ENCODE assay signal across 7 mouse cellular contexts in the genomic region with DNA sequence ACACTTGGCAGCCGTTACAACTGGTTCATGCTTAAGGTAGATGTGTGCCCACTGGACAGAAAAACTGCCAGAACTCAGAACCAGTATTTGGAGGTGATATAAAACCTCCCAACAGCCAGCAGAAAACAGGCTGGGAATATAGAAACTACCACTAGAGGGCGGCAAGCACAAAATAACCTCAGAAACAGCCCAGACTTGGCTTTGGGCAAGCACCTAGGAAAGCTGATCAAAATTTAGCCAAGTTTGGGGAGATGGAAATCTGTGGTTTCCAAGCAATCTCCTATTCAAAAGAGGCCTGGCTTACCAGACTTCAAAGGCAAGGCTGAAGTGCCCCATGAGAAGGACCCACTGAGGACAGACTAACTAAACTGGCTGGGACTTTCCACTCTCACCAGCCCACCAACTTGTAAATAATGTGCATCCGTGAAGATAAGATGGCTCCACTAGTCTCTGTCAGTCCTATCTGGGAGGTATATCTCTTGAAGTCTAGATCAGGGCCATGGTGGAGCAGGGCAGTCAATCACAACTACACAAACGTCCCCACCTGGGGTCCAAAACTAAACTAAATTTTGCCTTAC. TPM values are rescaled to one million over a fixed set of nuclear protein-coding genes. Genes with fewer than 3 reads are reported as not detected.
DNase-seq lines count a peak whose midpoint lies in the region; ATAC-seq and TF ChIP-seq lines count a peak whose summit lies in the region.

No protein-coding gene starts in this region.

- no peaks in the 10 kb centered on the region for H3K27me3 ChIP-seq in embryonic facial prominence, embryonic 13.5 days

- no peak overlapping the region for H3K4me2 ChIP-seq in embryonic facial prominence, embryonic 13.5 days

- no peak overlapping the region for H3K27ac ChIP-seq in ES-E14 (ENCODE audit: insufficient read depth, low read depth, low read length, poor library complexity, severe bottlenecking)
- peak overlapping the region; percentile 2; the same call in 1 of the 2 replicates for H3K27ac ChIP-seq in embryonic facial prominence, embryonic 13.5 days

- intact Hi-C loops in heart, postnatal 14 days (cut with DNase I) = loop anchor here (2.0 kb wide), 4 partner anchors 38 to 284 kb away; no protein-coding TSS in a partner anchor

- no peaks in the 10 kb centered on the region for H3K9me3 ChIP-seq in ES-E14 (ENCODE audit: control insufficient read depth, insufficient read depth, low read depth, low read length)
- no peaks in the 10 kb centered on the region for H3K9me3 ChIP-seq in embryonic facial prominence, embryonic 13.5 days

- H3K36me3 ChIP-seq in ES-E14 (ENCODE audit: control insufficient read depth, insufficient read depth, low read length, poor library complexity, severe bottlenecking) = peaks cover 69% of the 10 kb centered on the region
- H3K36me3 ChIP-seq in embryonic facial prominence, embryonic 13.5 days = peaks cover 83% of the 10 kb centered on the region

- no peak overlapping the region for H3K4me3 ChIP-seq in ES-E14 (ENCODE audit: insufficient read depth in 1 of 2, low read depth in 1 of 2, low read length in 2 of 2, poor library complexity in 1 of 2, severe bottlenecking in 1 of 2)
- no peak overlapping the region for H3K4me3 ChIP-seq in embryonic facial prominence, embryonic 13.5 days

- no peak for ATAC-seq in embryonic facial prominence, embryonic 13.5 days (ENCODE audit: insufficient number of reproducible peaks, insufficient read depth, low FRiP score, low TSS enrichment, low read depth)

- 50% methylated on average over 4 of the region's 4 CpGs for WGBS in embryonic facial prominence, embryonic 13.5 days

- in situ Hi-C loops in ES-E14 (cut with MboI; ENCODE audit: low sequenced_read_pairs in 2 of 2, unreplicated experiment in 2 of 2) = no loop called here

- peak; percentile 68 for DNase-seq in ES-E14 (ENCODE audit: low read depth, low spot score)
- DNase-seq in adrenal gland, postnatal 10 days = peak; percentile 76
- DNase-seq in heart, postnatal 14 days = peak; percentile 63 to 77
- DNase-seq in layer of hippocampus, postnatal 14 days (ENCODE audit: low spot score in 2 of 2) = peak; percentile 79 to 87
- DNase-seq in lung, postnatal 10 days = peak; percentile 83
- peak; percentile 79 to 82 for DNase-seq in right cerebral cortex, postnatal 10 days (ENCODE audit: low spot score in 2 of 2)

- peaks cover 0 to 10% of the 10 kb centered on the region in 2 experiments; a peak in 1 of 4 replicates for H3K4me1 ChIP-seq in ES-E14 (ENCODE audit: control insufficient read depth in 2 of 2, insufficient read depth in 2 of 2, low read length in 2 of 2, poor library complexity in 1 of 2)
- peaks cover 20% of the 10 kb centered on the region for H3K4me1 ChIP-seq in embryonic facial prominence, embryonic 13.5 days

- H3K9ac ChIP-seq in ES-E14 (ENCODE audit: insufficient read depth, low read depth, low read length, poor library complexity, severe bottlenecking) = no peak overlapping the region
- no peak overlapping the region for H3K9ac ChIP-seq in embryonic facial prominence, embryonic 13.5 days

TF ChIP-seq in ES-E14, 5 proteins besides CTCF, POLR2A, EP300 and RAD21:
- TF ChIP-seq CHD2 (IDR thresholded peaks at IDR 0.05; ENCODE audit: low read depth, low read length) (no peak), ZC3H11A (IDR thresholded peaks at IDR 0.05; ENCODE audit: borderline replicate concordance, low read depth, low read length) (peak; percentile 64; the same call in 1 of the 2 replicates)

RNA-seq across cellular contexts. Expression of a gene that starts 31.1 kb away (rescaled TPM):
- total RNA-seq in ES-E14 (2012; rRNA removed) = 23.2 and 28.4 TPM in 2 replicates
- total RNA-seq in adrenal gland, postnatal 10 days (2021) = 10 to 100 TPM; 22.0 to 31.0 TPM
- polyA plus RNA-seq in embryonic facial prominence, embryonic 13.5 days (2015; fragmentation: Nextera tagmentation; extraction: Ambion mirVana) = 4.7 and 5.2 TPM in 2 replicates
- total RNA-seq in heart, postnatal 14 days (2021) = 10 to 100 TPM; 14.3 to 17.1 TPM
- 1 to 10 TPM; 3.0 to 3.1 TPM for total RNA-seq in layer of hippocampus, postnatal 14 days (2021)
